Mouse (Mus musculus) MEL (cell line): ENCODE results near the gene Ubb. TPM values are rescaled to one million over a fixed set of nuclear protein-coding genes. Genes with fewer than 3 reads are reported as not detected.
"Not testable (repeated sequence)": the region's sequence is repeated elsewhere in the genome, so short reads cannot be mapped to it uniquely, and the experiment has no call there.

Experiments
- DNase-seq: peaks from one replicate; pipeline ENCODE4 v3.0.0; 2011; ENCODE audit warnings: low read depth, low spot score
- H3K27ac ChIP-seq: 2 replicates; pipeline ENCODE4 v1.5.1; 2012; ENCODE audit warnings: low read depth, mild to moderate bottlenecking, control low read depth, low read length, moderate library complexity; ENCODE audit not compliant: control insufficient read depth
- H3K27me3 ChIP-seq, 2 experiments: fragments of 150-350 bp in 1 of 2; sonication (generic) in 1 of 2; 2 replicates each; pipeline ENCODE4 v1.6.1; 2012; ENCODE audit warnings: low read length in 2 of 2, mild to moderate bottlenecking in 2 of 2, improper control_type of control experiment in 1 of 2, moderate library complexity in 1 of 2; ENCODE audit not compliant: insufficient read depth in 2 of 2, control insufficient read depth in 1 of 2
- H3K36me3 ChIP-seq, 2 experiments: 2 replicates each; pipeline ENCODE4 v1.6.1; 2012 to 2014; ENCODE audit warnings: low read length in 2 of 2, improper control_type of control experiment in 1 of 2, inconsistent platforms in 1 of 2, mild to moderate bottlenecking in 1 of 2; ENCODE audit not compliant: insufficient read depth in 2 of 2, control insufficient read depth in 1 of 2
- H3K4me1 ChIP-seq, 2 experiments: fragments of 150-350 bp in 1 of 2; sonication (generic) in 1 of 2; 2 replicates each; pipeline ENCODE4 v1.6.1; 2012; ENCODE audit warnings: low read length in 2 of 2, improper control_type of control experiment in 1 of 2, mild to moderate bottlenecking in 1 of 2; ENCODE audit not compliant: insufficient read depth in 2 of 2, control insufficient read depth in 1 of 2
- H3K4me3 ChIP-seq, 2 experiments: fragments of 150-350 bp in 1 of 2; sonication (generic) in 1 of 2; 2 replicates each; pipeline ENCODE4 v1.5.1; 2012; ENCODE audit warnings: low read depth in 2 of 2, low read length in 2 of 2, mild to moderate bottlenecking in 2 of 2, moderate library complexity in 2 of 2, control low read depth in 1 of 2, improper control_type of control experiment in 1 of 2; ENCODE audit not compliant: control insufficient read depth in 1 of 2, insufficient read depth in 1 of 2
- H3K79me2 ChIP-seq: 2 replicates; pipeline ENCODE4 v1.6.1; 2012; ENCODE audit warnings: mild to moderate bottlenecking, low read length, moderate library complexity; ENCODE audit not compliant: control insufficient read depth, poor library complexity, insufficient read depth
- H3K9ac ChIP-seq: 2 replicates; pipeline ENCODE4 v1.6.1; 2012; ENCODE audit warnings: low read depth, mild to moderate bottlenecking, control low read depth, low read length, moderate library complexity; ENCODE audit not compliant: control insufficient read depth, poor library complexity, severe bottlenecking
- H3K9me3 ChIP-seq: fragments of 150-350 bp; sonication (generic); replicated peaks from 2 replicates; pipeline ENCODE4 v1.6.1; 2012; ENCODE audit warnings: mild to moderate bottlenecking, low read length, improper control_type of control experiment, moderate library complexity; ENCODE audit not compliant: insufficient read depth
- CHD2 ChIP-seq: IDR thresholded peaks from 2 replicates; pipeline ENCODE4 v1.6.1; 2011; ENCODE audit warnings: low read length, improper control_type of control experiment
- CTCF ChIP-seq, 3 experiments: IDR thresholded peaks in 2 of 3; conservative IDR thresholded peaks in 1 of 3; 2 replicates each; pipeline ENCODE4 v1.5.1; 2011 to 2012; ENCODE audit warnings: low read length in 3 of 3, low read depth in 2 of 3, mild to moderate bottlenecking in 2 of 3, improper control_type of control experiment in 1 of 3, inconsistent platforms in 1 of 3, mixed read lengths in 1 of 3, moderate library complexity in 1 of 3; ENCODE audit not compliant: control insufficient read depth in 1 of 3, insufficient read depth in 1 of 3, poor library complexity in 1 of 3, severe bottlenecking in 1 of 3
- E2F4 ChIP-seq: IDR thresholded peaks from 2 replicates; pipeline ENCODE4 v1.6.1; 2011; ENCODE audit warnings: low read depth, low read length, improper control_type of control experiment, borderline replicate concordance
- EP300 ChIP-seq, 2 experiments: IDR thresholded peaks; 2 replicates each; pipeline ENCODE4 v1.6.1; 2011; ENCODE audit warnings: improper control_type of control experiment in 2 of 2, low read length in 2 of 2, low read depth in 1 of 2, mild to moderate bottlenecking in 1 of 2
- ETS1 ChIP-seq: IDR thresholded peaks from 2 replicates; pipeline ENCODE4 v1.6.1; 2012; ENCODE audit warnings: low read depth, mild to moderate bottlenecking, inconsistent platforms, low read length, improper control_type of control experiment, moderate library complexity
- HCFC1 ChIP-seq: IDR thresholded peaks from 2 replicates; pipeline ENCODE4 v1.6.1; 2012; ENCODE audit warnings: low read depth, mild to moderate bottlenecking, inconsistent platforms, low read length, improper control_type of control experiment, moderate library complexity
- MAFK ChIP-seq: IDR thresholded peaks from 2 replicates; pipeline ENCODE4 v1.6.1; 2011; ENCODE audit warnings: low read depth, mild to moderate bottlenecking, low read length, improper control_type of control experiment, borderline replicate concordance
- MAX ChIP-seq: IDR thresholded peaks from 2 replicates; pipeline ENCODE4 v1.6.1; 2011; ENCODE audit warnings: low read length, improper control_type of control experiment
- MAZ ChIP-seq: IDR thresholded peaks from 2 replicates; pipeline ENCODE4 v1.6.1; 2012; ENCODE audit warnings: low read depth, mild to moderate bottlenecking, inconsistent platforms, low read length, improper control_type of control experiment
- MYB ChIP-seq: IDR thresholded peaks from 2 replicates; pipeline ENCODE4 v1.6.1; 2011; ENCODE audit warnings: mild to moderate bottlenecking, low read depth, low read length, improper control_type of control experiment
- NELFE ChIP-seq: IDR thresholded peaks from 2 replicates; pipeline ENCODE4 v1.6.1; 2011; ENCODE audit warnings: low read depth, low read length, improper control_type of control experiment
- NRF1 ChIP-seq: IDR thresholded peaks from 2 replicates; pipeline ENCODE4 v1.6.1; 2014; ENCODE audit warnings: low read depth, mild to moderate bottlenecking, inconsistent platforms, low read length, improper control_type of control experiment, moderate library complexity; ENCODE audit not compliant: poor library complexity, insufficient read depth, severe bottlenecking
- POLR2A ChIP-seq, 2 experiments: IDR thresholded peaks; 2 replicates each; pipeline ENCODE4 v1.6.1; 2011 to 2012; ENCODE audit warnings: low read length in 2 of 2, mild to moderate bottlenecking in 2 of 2, control low read depth in 1 of 2, improper control_type of control experiment in 1 of 2, low read depth in 1 of 2, moderate library complexity in 1 of 2; ENCODE audit not compliant: control insufficient read depth in 1 of 2, insufficient read depth in 1 of 2, poor library complexity in 1 of 2
- POLR2AphosphoS2 ChIP-seq: IDR thresholded peaks from 2 replicates; pipeline ENCODE4 v1.6.1; 2011; ENCODE audit warnings: low read length, improper control_type of control experiment
- RAD21 ChIP-seq: IDR thresholded peaks from 2 replicates; pipeline ENCODE4 v1.6.1; 2011; ENCODE audit warnings: mild to moderate bottlenecking, low read depth, low read length, improper control_type of control experiment
- TCF12 ChIP-seq: IDR thresholded peaks from 2 replicates; pipeline ENCODE4 v1.6.1; 2014; ENCODE audit warnings: low read depth, mild to moderate bottlenecking, inconsistent platforms, low read length, improper control_type of control experiment, moderate library complexity
- UBTF ChIP-seq: IDR thresholded peaks from 2 replicates; pipeline ENCODE4 v1.6.1; 2012; ENCODE audit warnings: low read depth, mild to moderate bottlenecking, inconsistent platforms, low read length, improper control_type of control experiment, moderate library complexity, borderline replicate concordance; ENCODE audit not compliant: insufficient read depth
- USF1 ChIP-seq: IDR thresholded peaks from 2 replicates; pipeline ENCODE4 v1.6.1; 2014; ENCODE audit warnings: low read depth, mild to moderate bottlenecking, inconsistent platforms, low read length, improper control_type of control experiment, moderate library complexity
- ZKSCAN1 ChIP-seq: IDR thresholded peaks from 2 replicates; pipeline ENCODE4 v1.6.1; 2012; ENCODE audit warnings: low read depth, mild to moderate bottlenecking, inconsistent platforms, low read length, improper control_type of control experiment, moderate library complexity
- ZNF384 ChIP-seq: IDR thresholded peaks from 2 replicates; pipeline ENCODE4 v1.6.1; 2012; ENCODE audit warnings: low read depth, mild to moderate bottlenecking, inconsistent platforms, low read length, improper control_type of control experiment
- polyA plus RNA-seq, 2 experiments: library from polyadenylated mRNA; stranded (reverse) in 1 of 2; unstranded in 1 of 2; fragments of >175 nt in 1 of 2; fragments of >200 nt in 1 of 2; gene quantifications; 2 replicates each; pipeline versions ENCODE4 v1.2.1 to v1.2.4; 2012; ENCODE audit warnings: low replicate concordance in 2 of 2, low read depth in 1 of 2; ENCODE audit not compliant: insufficient read length in 2 of 2, insufficient read depth in 1 of 2, missing spikeins in 1 of 2
- total RNA-seq: library from RNA; depleted of rRNA; stranded (reverse); fragments of 300-350 nt; gene quantifications from 2 replicates; pipeline ENCODE4 v1.2.3, GENCODE M21; 2012; rRNA removed

Gene Ubb
- total RNA-seq (1,877 and 1,965 TPM in 2 replicates), polyA plus RNA-seq (1,000 to 10,000 TPM in 1 of 2 experiments, not detected in 1; 1,800 TPM)

DNA sequence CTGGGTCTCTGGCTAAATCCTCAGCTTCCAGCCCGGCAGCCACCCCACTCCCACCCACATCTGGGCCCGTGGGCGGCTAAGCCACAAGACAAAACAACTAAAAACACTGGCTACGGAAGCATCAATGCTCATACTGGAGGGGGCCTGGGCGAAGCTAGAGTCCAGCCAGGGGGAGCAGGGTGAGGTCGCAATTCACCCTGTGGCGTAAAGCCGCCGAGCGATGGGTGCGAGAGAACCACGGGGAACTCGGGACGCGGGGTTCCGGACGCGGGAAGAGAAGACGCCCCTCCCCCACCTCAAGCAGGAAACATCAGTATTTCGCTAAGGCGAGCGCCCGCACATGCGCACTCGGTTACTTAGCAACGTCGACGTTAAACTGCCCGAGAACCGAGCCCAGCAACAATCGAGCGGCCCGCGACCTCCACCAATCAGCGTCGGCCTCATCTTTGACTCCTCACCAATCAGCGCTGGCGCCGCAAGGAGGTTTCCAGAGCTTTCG, at the start of gene Ubb:
Gene Ubb (plus strand): TSS at position 445 of the 499 bp plus-strand sequence.
- H3K27me3 ChIP-seq, result no peaks in the 10 kb centered on the region
- peak; percentile 100 for DNase-seq
- peaks cover 10 to 23% of the 10 kb centered on the region in 2 experiments for H3K36me3 ChIP-seq
- TF ChIP-seq POLR2AphosphoS2 (no peak), NELFE (peak; percentile 39; the same call in 1 of the 2 replicates), NRF1 (peak; percentile 94), POLR2A (IDR thresholded peaks at IDR 0.05; ENCODE audit: control insufficient read depth in 1 of 2, insufficient read depth in 1 of 2, low read depth in 1 of 2, low read length in 2 of 2, poor library complexity in 1 of 2) (peak in 1 of 2 experiments; percentile 85; a peak in 2 of 4 replicates), MYB (peak; percentile 79), CHD2 (peak; percentile 55; the same call in 1 of the 2 replicates), EP300 (IDR thresholded peaks at IDR 0.05; ENCODE audit: low read depth in 1 of 2, low read length in 2 of 2) (peak in 1 of 2 experiments; percentile 61; a peak in 1 of 4 replicates), USF1 (no peak), ETS1 (0 out of 2 replicates have a peak, but pooled peaks have one; percentile 5), RAD21 (no peak), E2F4 (peak; percentile 66; the same call in 1 of the 2 replicates), MAX (peak; percentile 54), TCF12 (peak; percentile 54; the same call in 1 of the 2 replicates)
- H3K79me2 ChIP-seq, result peaks cover 27% of the 10 kb centered on the region
- H3K4me3 ChIP-seq, result peak within 1 kb of the TSS; percentile 84 to 88
- H3K9me3 ChIP-seq, result no peaks in the 10 kb centered on the region
- peaks cover 0 to 14% of the 10 kb centered on the region in 2 experiments; a peak in 3 of 4 replicates for H3K4me1 ChIP-seq
- H3K27ac ChIP-seq, result peak within 1 kb of the TSS; percentile 94
- peak within 1 kb of the TSS; percentile 90 for H3K9ac ChIP-seq

GRCm38 (mm10) chr11:62507683-62508082, 43.3 kb upstream of the Ubb start:
- H3K79me2 ChIP-seq, result no peaks in the 10 kb centered on the region
- H3K9ac ChIP-seq, result no peak overlapping the region
- no peaks in the 10 kb centered on the region for H3K4me1 ChIP-seq
- no peak for TF ChIP-seq HCFC1
- TF ChIP-seq POLR2AphosphoS2, result no peak
- TF ChIP-seq MYB, result no peak
- TF ChIP-seq UBTF, result no peak
- TF ChIP-seq MAZ, result no peak
- no peak for TF ChIP-seq ZNF384
- TF ChIP-seq ZKSCAN1, result no peak
- no peak for TF ChIP-seq RAD21
- TF ChIP-seq MAFK, result no peak
- no peak for TF ChIP-seq NRF1
- TF ChIP-seq E2F4, result no peak
- TF ChIP-seq CTCF (IDR thresholded peaks at IDR 0.05 in 2 of 3, conservative IDR thresholded peaks at IDR 0.05 in 1 of 3; ENCODE audit: control insufficient read depth in 1 of 3, insufficient read depth in 1 of 3, low read depth in 2 of 3, low read length in 3 of 3, poor library complexity in 1 of 3, severe bottlenecking in 1 of 3), result no peak
- no peaks in the 10 kb centered on the region for H3K27me3 ChIP-seq
- H3K9me3 ChIP-seq, result no peaks in the 10 kb centered on the region
- no peak for DNase-seq
- H3K4me3 ChIP-seq, result no peak overlapping the region
- no peaks in the 10 kb centered on the region for H3K36me3 ChIP-seq
- no peak overlapping the region for H3K27ac ChIP-seq

- not testable (repeated sequence) for H3K27ac ChIP-seq, H3K4me1 ChIP-seq, H3K36me3 ChIP-seq, H3K9me3 ChIP-seq, H3K79me2 ChIP-seq, H3K9ac ChIP-seq, H3K4me3 ChIP-seq, DNase-seq, H3K27me3 ChIP-seq
These were observed 42.6 kb upstream of the Ubb start for GRCm38 (mm10) chr11:62508365-62508764.

GRCm38 (mm10) chr11:62508816-62509215, 42.2 kb upstream of the Ubb start:
- not testable (repeated sequence) for H3K4me1 ChIP-seq, H3K9me3 ChIP-seq, H3K4me3 ChIP-seq, H3K36me3 ChIP-seq, DNase-seq, H3K27ac ChIP-seq, H3K9ac ChIP-seq, H3K27me3 ChIP-seq, H3K79me2 ChIP-seq
